Mouse (Mus musculus): ENCODE data around the gene Focad.

The Focad gene

DNA sequence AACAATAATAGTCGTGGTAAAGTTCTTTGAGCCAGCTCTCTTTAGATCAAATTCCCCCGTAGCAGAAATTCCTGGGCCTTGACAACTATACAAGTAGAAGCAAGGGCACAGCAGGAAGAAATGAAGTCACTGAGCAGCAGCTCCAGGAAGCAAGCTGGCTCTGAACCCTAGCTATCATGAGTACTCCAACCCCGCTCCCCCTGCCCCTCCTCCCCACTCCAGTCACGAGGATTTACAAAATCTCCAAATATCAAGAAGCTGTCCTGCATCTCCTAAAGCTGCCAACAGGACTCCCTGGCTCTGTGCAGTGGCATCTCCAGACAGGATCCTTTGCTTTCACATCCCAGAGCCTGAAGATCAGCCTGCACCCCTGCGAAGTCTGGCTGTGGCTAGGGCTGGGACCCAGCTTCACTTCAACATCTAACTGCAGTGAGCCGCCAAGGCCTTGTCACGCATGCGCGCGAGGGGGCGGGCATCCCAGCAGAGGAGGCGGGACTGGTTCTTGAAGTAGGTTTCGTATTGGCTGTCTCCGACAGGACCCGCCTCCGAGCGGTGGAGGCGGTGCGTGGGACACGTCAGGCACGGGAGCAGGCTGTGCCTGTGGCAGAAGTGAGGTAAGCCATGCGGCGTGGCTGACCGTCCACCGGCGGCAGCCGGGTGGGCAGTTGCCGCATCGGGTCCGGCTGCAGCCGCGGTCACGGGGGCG is at the start of gene Focad:
TSS of gene Focad (plus strand) at position 568 of the 706 bp plus-strand sequence.
- DNase-seq = peak; percentile 99

DNA sequence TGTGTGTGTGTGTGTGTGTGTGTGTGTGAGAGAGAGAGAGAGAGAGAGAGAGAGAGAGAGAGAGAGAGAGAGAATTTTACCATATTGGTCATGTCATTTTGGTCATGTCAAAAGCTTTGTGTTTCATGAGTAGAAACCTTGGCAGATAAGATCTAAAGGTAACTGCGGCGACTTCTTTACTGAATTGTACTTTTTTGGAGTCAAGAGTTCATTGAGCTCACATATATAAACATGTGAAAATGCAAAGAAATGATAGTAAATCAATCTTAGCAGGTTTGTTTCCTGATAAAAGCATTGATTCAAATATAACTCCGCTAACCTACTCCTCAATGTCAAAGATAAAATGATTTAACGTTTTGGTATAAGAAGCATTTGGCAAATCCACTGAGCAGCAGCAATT is 49.3 kb upstream of the Focad start:
- DNase-seq = no peak

DNA sequence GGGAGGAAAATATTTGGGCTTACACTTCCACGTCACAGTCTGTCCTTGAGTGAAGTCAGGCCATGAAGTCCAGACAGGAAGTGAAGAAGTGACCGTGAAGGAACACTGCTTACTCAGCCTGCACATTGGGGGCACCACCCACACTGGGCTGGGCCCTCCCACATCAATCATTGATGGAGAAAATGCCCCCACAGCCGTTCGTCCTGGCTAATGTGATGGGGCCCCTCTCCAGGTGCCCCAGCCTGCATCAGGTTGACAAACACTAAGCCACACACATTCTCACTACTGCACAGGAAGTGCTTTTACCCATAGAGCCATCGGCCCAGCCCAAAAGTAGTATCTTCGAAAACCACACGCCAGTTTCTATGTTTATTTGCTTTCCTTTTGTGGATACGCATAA is 48.1 kb upstream of the Focad start:
- no peak for DNase-seq

DNA sequence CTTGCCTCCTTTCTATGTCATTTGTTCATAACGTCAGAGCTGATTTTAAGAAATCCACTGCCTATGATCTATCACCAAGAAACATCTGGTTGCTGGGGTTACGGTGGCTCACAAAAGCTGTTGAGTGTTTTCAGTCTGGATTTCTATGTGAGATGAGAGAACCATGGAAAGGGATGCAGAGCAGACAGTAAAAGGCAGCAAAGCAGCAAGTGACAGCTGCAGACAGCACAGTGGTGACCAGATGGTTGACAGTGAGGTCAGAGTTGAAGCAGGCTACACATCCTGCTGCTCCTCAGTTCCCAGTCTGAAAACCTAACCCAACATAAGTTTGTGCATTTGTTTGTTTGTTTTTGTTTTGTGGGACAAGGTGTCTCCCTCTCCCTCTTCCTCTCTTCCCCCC is 19.0 kb upstream of the Focad start:
- DNase-seq = no peak

DNA sequence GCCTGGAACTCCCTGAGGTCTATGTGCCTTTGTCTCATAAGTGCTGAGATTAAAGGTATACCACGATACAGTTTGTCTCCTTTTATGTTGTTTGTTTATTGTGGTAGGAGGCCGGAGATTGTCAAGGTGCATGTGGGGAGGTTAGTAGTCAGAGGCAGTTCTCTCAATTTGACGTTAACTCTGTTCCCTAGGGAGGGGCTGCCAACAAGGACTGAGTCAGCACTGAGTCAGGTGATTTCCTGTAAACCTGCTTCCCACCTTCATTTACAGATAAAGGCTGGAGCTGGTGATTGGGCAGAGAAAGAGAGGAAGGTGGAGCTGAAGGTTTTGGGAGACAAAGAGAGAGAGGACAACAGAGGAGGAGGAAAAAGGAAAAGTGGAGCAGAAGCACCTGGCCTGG is 15.4 kb upstream of the Focad start:
- DNase-seq = no peak

DNA sequence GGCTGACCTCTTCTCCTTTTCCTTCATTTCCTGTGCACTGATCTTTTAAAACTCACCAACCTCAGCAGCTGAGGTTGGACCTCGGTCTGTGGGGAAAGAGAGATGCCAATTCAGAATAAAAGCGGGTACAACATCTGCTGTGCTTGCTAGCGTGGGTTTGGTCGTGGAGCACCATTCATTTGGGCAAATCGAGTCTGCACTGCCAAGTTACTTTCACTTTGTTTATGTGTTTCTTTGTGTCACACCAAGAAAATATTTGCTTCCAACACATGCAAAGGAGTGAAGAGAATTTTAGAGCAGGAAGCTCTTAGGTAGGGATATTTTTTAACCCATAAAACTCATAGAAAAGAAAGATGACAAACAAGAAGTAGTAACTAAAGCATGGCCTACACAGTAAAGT is 13.0 kb upstream of the Focad start:
- DNase-seq = no peak

DNA sequence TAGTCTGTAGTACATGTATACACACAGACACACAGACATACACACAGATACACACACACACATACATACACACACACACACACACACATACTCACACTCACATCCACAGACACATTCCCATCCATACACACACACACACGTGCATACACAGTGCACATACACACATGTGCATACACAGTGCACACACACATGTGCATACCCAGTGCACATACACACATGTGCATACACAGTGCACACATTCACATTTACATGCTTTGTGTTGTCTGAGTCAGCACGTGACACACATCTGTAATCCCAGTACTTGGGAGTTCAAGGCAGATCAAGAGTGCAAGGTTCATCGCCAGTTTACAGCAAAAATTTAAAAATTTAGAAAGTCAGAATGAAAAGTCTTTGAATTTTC is 12.5 kb upstream of the Focad start:
- no peak for DNase-seq

DNA sequence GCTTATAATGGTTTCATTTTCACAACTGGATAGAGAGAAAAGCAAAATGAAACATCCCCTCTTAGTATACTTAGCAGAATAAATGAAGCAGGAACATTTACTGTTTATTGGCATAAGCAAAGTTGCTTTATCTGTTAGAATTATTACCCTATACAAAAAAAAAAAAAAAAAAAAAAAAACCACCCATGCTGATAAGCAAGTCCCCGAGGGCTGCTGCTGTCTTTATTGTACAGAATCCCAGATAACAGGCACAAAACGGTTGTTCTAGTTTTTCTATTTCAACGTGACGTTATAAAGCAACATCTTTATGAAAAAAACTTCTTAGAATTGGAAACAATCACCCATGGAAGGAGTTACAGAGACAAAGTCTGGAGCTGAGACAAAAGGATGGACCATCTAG is 12.0 kb upstream of the Focad start:
- DNase-seq = no peak

DNA sequence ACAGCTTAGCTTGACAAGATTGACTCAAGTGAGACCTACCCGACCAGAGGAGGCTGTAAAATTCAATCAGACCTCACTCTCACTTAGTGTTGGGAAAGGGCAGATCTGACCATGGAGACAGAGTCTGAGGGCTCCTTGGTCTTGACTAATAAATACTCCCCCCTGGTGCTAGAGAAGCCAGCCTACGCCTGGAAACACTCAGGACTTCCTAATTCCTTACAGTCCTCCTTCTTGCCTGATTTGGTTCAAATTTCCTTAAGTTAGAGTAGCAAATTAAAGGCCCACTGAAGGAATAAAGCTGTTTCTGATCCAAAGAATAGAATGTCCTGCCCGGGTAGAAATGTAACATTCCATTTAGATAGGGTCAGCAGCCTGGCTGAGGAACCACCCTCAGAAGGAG is 10.6 kb upstream of the Focad start:
- no peak for DNase-seq

DNA sequence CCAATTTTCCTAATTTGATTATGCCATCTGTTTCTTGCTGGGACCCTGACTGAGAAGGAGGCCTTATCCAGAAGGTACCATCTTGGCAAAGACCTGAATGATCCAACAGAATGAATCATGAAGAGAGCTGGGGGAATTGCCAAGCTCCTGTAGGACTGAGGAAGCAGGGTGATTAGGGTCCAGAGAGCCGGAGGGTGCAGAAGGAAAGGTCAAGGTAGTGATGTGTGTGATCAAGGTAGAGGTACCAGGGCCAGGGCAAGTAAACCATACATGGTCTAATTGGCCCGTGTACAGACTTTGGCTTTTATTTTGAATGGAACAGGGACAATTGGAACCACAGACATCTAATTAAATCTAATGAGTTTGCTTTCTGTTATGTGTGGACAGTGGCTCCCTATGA is 4.1 kb upstream of the Focad start:
- no peak for DNase-seq

DNA sequence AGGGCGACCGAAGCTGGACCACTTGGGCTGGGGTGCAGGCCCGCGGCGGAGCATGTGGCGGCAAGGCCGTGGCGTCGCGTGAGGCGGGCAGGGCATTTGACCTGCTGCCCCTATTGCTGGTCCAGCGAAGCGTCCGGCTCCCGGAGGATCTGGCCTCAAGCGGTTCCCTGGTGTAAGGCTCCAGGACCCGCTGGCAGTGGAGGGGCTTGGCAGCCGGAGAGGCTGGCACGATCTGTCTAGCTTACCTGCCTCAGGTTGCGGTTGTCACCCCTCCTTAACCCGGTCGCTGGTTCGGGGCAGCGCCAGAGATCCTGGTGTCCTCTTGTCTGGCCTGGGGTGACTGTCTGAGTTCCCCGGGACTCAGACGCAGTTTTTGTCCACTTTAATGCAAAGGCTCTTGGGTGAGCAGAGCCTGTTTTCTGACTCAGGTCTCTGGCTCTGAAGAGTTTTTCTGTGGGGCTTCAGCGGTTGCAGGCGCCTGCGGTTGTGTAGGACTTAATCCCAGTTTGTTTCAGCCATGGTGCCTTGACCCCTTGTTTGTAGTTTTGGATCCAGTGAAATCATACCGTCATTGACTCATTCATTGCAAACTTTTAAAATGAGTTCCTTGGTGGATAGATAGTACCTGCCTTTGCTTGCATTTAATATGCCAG is 465 bp downstream of the Focad start:
- DNase-seq = no peak

DNA sequence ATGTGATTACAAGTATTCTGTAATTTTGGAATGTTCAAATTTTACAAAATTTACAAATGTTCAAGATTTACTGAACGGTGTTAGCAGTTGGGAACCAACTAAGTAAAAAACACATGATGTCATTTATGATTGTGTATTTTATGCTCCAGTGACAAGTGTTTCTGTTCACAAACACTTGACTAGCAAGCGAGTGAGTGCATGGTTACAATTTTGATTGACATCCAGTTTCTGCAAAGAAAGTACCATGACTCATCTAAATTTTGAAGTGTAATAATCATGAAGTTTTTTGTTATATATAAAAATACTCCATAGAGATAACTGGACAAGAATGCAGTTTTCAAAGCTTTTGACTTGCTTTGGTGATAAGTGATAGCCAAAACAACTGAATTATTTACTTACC is 1.3 kb downstream of the Focad start:
- no peak for DNase-seq

DNA sequence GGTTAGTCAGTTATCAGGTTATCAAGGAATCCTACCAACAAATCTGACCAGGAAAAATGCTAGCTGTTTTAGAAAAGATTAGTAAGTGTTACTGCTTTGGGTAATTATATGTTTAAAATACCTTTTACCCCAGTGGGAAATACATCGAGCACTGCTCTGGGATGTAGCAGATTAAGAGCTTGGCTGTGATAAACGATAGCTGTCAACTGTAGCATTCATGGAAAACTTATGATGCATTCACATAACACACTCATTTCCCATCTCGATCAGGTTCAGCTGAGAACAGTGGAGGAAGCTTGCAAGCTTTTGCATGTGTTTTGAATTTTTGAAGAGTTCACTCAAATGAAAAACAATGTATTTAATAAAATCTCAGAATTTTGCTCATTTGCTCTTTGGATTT is 14.2 kb downstream of the Focad start:
- no peak for DNase-seq

DNA sequence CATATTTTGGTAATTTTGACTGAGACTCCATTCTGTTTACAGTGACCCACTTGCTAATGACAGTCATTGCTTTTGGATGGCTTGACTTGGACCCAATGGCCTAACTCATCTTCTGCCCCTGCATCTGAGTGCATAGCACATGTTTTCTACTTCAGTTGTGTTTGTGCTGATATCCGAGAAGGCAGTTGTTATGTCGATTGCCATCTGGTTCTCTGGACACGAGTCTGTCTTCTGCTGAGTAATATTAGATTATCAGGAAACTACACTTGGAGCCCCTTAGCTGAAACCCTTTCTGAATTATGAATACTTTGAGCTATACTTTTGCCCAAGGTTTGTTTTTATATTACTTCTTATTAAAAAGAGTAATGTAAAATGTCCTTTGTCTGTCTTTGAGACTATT is 22.9 kb downstream of the Focad start:
- no peak for DNase-seq

DNA sequence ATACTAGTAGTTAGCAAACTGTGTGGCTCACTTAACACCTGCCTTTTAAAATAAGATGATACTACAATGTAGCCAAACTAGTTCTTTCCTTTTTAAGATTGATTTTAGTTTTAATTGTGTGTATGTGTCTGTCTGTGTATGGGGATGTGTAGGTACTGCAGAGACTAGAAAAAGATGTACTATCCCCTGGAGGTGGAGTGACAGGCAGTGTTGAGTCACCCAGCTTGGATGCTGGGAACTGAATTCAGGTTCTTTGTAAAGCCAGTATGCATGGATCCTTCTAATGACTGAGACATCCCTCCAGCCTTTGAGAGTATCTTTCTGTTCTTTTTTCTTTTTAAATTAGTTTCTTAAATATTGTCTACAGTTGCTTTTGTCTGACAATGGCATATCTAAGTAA is 23.5 kb downstream of the Focad start:
- no peak for DNase-seq

DNA sequence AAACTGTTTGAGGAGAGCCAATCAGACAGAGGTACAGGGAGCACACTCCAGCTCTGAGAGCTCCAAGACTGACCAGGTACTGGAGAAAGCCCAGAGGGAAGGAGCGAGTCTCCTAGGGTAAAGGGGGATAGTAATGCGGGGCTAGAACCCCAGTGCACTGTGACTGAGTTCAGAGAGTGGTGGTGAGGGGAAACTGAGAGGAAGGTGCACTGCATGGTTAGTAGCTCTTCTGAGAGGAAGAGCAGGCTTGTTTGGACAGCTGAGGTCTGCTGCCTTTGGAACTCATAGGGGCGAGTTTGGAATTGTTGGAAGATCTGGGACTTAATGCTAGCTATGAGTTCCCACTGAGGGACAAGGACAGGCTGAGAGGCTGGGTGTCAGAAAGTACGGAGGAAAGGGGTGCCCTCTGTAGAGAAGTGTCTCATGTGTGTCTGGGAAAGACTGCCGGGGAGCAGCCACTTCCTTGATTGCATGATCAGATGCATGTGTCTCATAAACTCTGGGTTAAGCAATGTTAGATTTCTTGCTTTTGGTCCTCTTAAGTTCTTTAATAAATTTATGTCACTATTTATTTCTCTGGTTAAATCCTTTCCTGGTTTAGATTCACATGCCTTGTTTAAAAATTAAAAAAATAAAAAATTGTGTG is 24.4 kb downstream of the Focad start:
- no peak for DNase-seq

DNA sequence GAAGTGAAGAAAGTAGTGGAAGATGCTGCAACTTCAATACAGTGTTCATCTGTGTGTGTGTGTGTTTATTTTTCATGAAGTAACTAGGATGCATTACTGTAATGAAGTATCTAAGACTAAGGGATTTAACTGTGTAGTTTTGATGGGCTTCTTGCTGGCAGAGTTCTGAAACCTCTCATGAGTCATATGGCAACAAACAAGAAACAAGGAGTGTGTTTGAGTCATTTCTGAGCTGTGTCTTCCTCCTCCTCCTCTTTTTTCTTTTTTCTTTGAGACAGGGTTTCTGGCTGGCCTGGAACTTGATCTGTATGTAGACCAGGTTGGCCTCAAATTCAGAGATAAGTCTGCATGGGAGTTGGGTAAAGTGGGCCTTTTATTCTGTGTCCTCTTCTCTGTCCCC is 25.7 kb downstream of the Focad start:
- DNase-seq = no peak

DNA sequence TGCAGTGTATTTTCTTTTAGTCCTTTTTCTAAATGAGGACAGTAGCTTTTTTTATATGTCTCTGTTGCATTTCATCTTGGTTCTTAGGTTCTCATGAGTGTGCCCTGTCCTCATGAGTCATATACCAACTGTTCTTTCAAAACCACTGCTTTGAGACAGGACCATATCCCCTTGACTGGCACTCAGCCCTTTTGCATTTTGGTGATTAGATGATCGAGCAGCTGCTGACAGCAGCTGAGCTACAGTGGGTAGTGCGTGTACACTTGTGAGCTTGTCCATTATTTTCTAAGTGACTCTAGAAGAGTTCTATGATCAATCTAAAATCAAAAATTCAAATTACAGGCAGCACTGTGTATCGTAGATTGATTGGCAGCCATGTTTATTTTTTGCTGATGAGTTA is 28.0 kb downstream of the Focad start:
- DNase-seq = no peak

DNA sequence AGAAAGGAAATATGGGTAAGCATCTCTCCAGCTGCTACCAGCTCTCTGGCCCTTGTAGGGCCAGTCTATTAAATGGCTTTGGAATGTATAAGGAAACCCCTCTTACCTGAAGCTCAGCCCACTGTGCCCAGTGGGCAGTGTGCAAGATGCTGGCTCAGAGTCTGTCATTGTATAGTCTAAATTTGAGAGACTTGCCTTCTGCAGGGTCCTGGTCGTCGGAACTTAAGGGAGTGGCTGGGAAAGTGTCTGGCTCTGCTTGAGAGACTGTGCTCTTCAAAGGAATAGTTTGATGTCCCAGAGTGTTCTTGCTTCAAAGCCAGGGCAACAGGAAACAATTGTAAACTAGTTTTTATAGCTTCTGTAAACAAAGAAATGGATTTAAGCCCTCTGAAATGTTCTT is 41.5 kb downstream of the Focad start:
- no peak for DNase-seq

DNA sequence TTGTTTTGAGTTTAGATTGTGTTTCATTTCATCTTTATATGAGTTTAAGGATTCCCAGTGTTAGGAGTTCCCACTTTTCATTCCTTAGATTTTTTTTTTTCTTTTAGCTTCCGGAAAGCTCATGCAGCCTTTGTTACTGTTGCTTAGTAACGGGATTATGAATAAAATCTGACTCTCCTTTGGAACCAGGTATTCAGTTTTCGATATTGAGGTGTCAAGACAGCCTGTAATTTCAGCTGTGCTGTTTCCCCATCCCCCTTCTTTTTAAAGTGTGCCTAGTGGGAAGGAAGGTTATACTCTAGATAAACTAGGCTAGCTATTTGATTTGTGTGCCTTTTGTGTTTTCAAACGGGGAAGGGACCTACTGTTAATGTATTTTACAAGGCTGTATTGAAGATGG is 42.1 kb downstream of the Focad start:
- no peak for DNase-seq

DNA sequence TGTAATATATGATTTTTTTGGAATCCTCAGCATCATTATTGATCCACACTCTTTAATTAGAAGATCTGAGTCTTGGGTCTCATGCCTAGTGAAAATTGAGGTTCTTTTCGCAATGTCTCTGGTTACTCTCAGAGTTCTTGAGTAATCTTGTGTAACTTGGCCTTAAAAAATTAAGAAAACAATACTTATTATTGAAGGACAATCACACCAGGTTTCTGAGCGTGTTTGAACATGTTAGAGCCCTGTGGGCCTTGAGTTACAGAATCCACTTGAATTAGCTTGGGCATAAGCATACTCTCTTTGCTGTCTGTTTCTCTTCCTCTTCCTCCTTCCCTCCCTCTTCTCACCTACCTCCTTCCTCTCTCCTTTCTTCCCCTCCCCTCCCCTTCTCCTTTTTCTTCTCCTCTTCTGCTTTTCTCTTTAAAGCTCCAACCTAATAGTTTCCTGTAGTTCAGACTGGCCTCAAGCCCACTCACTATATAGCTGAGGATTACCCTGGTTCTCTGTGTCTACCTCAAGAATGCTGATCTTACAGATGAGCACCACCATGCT is 44.0 kb downstream of the Focad start:
- no peak for DNase-seq

DNA sequence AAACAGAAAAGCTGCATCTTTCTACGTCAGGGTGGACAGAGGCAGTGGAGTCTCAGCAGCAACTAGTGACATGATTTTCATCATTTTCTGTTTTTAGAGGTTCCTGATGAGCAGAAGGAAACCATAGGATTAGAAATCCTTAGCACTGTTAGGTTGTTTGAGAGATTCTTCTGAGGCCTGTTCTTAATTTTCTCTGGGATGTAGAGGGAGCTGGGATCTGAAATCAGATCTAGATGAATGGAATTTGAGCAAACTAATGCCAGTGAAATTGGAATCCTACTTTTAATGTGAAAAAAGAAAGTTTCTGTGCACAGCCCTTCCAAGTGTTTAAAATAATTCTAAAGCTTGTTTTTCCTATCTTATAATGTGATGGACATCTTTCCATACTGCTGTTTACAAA is 55.0 kb downstream of the Focad start:
- DNase-seq = no peak

DNA sequence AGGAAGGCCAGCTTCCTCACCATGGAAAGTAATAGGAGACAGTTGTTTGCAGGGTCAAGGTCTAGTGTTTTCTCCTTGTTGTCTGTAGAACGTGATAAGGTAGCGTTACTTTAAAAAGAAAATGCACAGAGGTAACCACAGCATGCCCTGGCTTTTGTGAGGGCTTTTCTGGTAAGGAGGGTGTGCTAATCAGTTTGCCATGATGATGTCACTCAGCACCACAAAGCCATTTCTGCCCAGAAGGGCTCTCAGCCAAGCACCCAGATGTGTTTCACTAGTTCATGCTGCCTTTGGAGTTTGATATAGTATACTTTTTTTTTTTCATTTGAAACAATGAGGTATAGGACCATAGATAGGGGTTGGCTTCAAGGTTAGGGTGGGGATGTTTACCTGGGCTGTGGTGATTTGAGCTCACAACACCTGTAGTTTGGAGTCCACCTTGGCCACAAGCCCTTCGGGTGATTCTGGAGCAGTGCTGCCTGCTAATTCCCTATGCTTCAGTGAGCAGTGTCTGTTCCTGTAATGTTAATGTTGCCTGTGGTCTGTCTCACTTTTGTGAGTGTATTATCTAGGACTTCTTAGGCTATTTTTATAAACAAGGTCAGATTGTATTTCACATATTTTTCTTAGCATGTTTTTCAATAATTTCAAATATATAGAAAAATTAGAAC is 61.2 kb downstream of the Focad start:
- no peak for DNase-seq

DNA sequence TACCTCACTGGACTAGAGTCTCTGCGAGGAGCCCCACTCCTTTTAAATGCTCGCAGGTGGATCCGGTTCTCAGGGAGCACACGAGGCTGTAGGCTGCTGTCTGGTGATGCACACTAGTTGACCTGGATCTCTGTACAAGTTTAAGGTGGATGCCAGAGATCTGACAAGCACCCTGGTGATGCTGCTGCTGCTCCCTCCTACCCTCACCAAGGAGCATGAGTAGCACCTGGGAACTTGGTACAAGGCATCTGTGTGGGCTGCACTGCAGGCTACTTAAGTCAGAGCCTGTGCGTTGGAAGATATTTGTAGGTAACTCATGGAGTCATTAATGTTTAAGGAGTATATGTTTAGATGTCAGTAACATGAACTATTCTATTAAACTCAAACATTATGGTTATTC is 62.5 kb downstream of the Focad start:
- DNase-seq = no peak
